Mouse (Mus musculus): ENCODE results near the gene Ppp6r3. TPM values are rescaled to one million over a fixed set of nuclear protein-coding genes. Genes with fewer than 3 reads are reported as not detected.

Gene Ppp6r3
- polyA plus RNA-seq, 1 experiment from 2014 or later: 64.2 TPM

DNA sequence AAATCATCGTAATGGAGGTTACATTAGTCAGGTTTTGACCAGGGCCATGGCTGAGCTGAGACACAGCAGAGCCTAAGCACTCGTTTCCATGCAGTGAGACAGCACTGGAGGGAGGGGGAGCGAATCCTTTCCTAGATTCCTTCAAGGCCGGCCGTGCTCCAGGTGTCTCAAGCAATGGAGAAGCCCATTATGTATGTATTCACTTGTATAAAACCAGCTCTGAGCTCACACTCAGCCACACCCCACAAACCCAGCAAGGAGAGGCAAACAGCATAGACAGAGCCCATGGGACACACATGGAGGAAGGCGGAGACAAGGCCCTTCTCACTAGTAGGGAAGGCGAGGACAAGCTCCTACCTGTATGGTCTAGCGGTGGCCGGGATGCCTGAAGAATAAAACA, 10.5 kb upstream of the Ppp6r3 start:
- ATAC-seq (replicated peaks; ENCODE audit: low FRiP score, low TSS enrichment, low read depth): no peak
- no peak for DNase-seq (ENCODE audit: low spot score)
- H3K4me2 ChIP-seq (ENCODE audit: low read length): no peak overlapping the region
- no peak overlapping the region for H3K9ac ChIP-seq (ENCODE audit: low read length)
- H3K9me3 ChIP-seq (ENCODE audit: control insufficient read depth, low read length): no peaks in the 10 kb centered on the region
- no peak overlapping the region for H3K4me3 ChIP-seq (ENCODE audit: low read depth, low read length)
- peaks cover 69% of the 10 kb centered on the region for H3K36me3 ChIP-seq (ENCODE audit: control insufficient read depth, insufficient read depth, low read length)
- H3K27me3 ChIP-seq (replicated peaks; ENCODE audit: control insufficient read depth, insufficient read depth, low read length): no peaks in the 10 kb centered on the region
- no peak overlapping the region for H3K27ac ChIP-seq (ENCODE audit: low read depth)
- WGBS: 96% methylated on average over 9 of the region's 9 CpGs
- no peaks in the 10 kb centered on the region for H3K4me1 ChIP-seq (replicated peaks; ENCODE audit: control insufficient read depth, insufficient read depth, low read length)

DNA sequence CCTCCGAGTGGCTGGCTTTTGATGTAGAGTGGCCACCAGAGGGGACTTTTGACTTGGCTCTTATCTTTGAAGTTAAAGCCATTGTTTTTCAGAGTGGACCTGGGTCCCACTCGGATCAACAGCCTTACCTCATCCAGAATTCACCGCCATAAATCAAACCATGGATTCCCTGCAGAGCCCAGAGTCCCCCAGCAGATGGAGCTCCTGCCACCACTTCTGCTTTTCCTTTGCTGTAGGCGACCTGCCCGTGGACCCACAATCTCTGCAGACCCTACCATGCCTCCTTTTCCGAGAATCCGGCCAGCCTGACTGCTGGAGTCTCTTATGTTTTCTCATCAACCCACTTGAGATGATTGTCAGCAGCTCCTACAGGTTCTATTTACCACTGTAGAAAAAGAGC, 5.8 kb upstream of the Ppp6r3 start:
- no peak for ATAC-seq (replicated peaks; ENCODE audit: low FRiP score, low TSS enrichment, low read depth)
- WGBS: 32% methylated on average over 7 of the region's 7 CpGs
- Histone ChIP-seq H3K27me3 (replicated peaks; ENCODE audit: control insufficient read depth, insufficient read depth, low read length) (no peaks in the 10 kb centered on the region), H3K36me3 (ENCODE audit: control insufficient read depth, insufficient read depth, low read length) (peaks cover 30% of the 10 kb centered on the region), H3K9me3 (ENCODE audit: control insufficient read depth, low read length) (no peaks in the 10 kb centered on the region), H3K4me3 (ENCODE audit: low read depth, low read length) (no peak overlapping the region), H3K27ac (ENCODE audit: low read depth) (no peak overlapping the region), H3K4me2 (ENCODE audit: low read length) (no peak overlapping the region), H3K9ac (ENCODE audit: low read length) (no peak overlapping the region), H3K4me1 (replicated peaks; ENCODE audit: control insufficient read depth, insufficient read depth, low read length) (0 out of 2 replicates have a peak, but pooled peaks cover 4% of the 10 kb centered on the region)
- peak; percentile 70 for DNase-seq (ENCODE audit: low spot score)

DNA sequence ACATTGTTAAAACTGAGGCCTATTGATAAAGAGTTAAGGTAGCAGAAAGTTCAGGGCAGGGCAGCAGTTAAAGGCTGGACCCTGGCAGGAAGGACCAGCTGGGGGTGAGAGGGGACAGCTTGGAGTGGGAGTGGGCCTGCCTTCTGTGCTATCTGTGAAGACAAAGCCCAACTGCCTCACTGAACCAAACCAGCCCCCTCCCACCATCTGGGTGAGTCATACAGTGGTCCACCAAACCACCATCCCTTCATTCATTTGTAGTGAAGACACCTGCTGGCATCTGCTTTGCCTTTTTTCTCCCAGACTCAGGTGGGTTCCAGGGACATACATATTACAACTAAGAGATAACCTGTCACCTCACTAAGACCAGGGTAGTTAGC, 2.4 kb upstream of the Ppp6r3 start:
- Histone ChIP-seq H3K4me1 (replicated peaks; ENCODE audit: control insufficient read depth, insufficient read depth, low read length) (peaks cover 13% of the 10 kb centered on the region), H3K9ac (ENCODE audit: low read length) (no peak overlapping the region), H3K27ac (ENCODE audit: low read depth) (no peak overlapping the region), H3K27me3 (replicated peaks; ENCODE audit: control insufficient read depth, insufficient read depth, low read length) (no peaks in the 10 kb centered on the region), H3K4me3 (ENCODE audit: low read depth, low read length) (no peak overlapping the region), H3K4me2 (ENCODE audit: low read length) (no peak overlapping the region), H3K9me3 (ENCODE audit: control insufficient read depth, low read length) (no peaks in the 10 kb centered on the region), H3K36me3 (ENCODE audit: control insufficient read depth, insufficient read depth, low read length) (no peaks in the 10 kb centered on the region)
- no peak for DNase-seq (ENCODE audit: low spot score)
- ATAC-seq (replicated peaks; ENCODE audit: low FRiP score, low TSS enrichment, low read depth): no peak

DNA sequence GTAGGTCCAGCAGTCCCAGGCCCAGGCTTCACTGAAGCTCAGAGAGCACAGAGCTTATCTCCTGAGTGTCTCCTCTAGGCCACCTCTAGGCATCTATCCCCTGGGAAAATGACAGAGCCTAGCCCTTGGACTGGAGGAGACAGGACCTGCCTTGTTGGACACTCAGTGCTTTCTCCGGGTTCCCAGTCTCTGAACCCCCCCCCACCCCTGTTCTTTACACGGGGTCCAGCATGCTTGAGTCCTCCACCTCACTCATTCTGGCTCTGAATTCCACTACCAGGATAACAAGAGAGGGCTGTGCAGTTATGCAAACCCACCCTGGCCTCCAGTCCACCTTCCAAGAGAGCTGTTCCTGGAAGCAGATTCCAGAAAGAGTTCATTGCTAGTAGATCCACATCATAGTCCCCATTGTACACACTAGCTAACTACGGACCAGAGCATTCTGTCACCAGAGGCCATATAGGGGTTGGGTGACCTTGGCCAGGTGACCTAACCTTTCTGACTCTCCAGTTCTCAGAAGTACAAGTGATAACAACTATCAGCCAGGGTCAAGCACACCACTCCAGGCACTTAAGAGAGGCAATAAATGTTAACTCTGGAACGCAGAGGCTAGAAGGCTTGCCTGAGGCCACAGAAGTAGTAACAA, 1.8 kb upstream of the Ppp6r3 start:
- Histone ChIP-seq H3K4me1 (replicated peaks; ENCODE audit: control insufficient read depth, insufficient read depth, low read length) (peaks cover 13% of the 10 kb centered on the region), H3K9me3 (ENCODE audit: control insufficient read depth, low read length) (no peaks in the 10 kb centered on the region), H3K36me3 (ENCODE audit: control insufficient read depth, insufficient read depth, low read length) (no peaks in the 10 kb centered on the region; the same call in 1 of the 2 replicates), H3K27ac (ENCODE audit: low read depth) (no peak overlapping the region), H3K4me2 (ENCODE audit: low read length) (no peak overlapping the region), H3K9ac (ENCODE audit: low read length) (no peak overlapping the region), H3K27me3 (replicated peaks; ENCODE audit: control insufficient read depth, insufficient read depth, low read length) (no peaks in the 10 kb centered on the region), H3K4me3 (ENCODE audit: low read depth, low read length) (no peak overlapping the region)
- DNase-seq (ENCODE audit: low spot score): no peak
- ATAC-seq (replicated peaks; ENCODE audit: low FRiP score, low TSS enrichment, low read depth): no peak
- WGBS: 70% methylated on average over 4 of the region's 4 CpGs

DNA sequence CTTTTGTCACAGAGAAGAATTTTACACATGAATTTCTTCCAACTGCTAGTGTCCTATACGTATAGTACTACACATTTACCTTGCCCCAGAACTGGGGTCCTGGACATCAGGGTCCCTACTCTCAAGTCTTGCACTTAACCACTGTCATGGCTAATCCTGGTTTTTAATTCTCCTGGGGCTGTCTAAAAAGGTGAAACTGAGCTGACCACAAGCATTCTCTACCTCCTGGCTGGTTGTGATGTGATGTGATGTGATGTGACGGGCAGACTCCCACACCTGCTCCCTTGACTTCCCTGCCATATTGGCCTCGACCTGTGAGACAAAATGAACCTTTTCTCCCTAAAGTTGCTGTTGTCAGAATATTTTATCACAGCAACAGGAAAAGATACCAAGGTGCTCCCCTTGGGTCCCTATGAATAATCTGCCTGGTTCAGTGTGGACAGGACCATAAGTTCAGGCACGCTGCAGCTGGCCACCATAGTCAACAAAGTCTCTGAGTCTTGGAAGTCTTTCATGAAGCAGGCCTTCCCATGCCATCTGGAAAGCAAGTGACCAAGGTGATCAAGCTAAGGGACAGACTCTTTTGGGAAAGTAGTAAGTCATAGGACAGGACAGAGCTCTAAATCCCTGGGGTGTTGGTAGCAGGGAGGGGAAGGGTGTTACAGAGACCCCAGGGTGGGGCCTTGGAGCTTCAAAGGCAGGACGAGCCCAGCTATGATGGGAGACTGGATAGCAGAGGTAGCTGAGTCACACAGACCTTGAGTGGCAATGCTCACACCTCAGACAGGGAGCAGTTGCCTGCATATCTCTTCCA, 1.1 kb upstream of the Ppp6r3 start:
- Histone ChIP-seq H3K4me1 (replicated peaks; ENCODE audit: control insufficient read depth, insufficient read depth, low read length) (peaks cover 13% of the 10 kb centered on the region), H3K27me3 (replicated peaks; ENCODE audit: control insufficient read depth, insufficient read depth, low read length) (no peaks in the 10 kb centered on the region), H3K9ac (ENCODE audit: low read length) (0 out of 2 replicates have a peak overlapping the region, but pooled peaks have one; percentile 11), H3K9me3 (ENCODE audit: control insufficient read depth, low read length) (no peaks in the 10 kb centered on the region), H3K4me2 (ENCODE audit: low read length) (peak overlapping the region; percentile 49), H3K27ac (ENCODE audit: low read depth) (peak overlapping the region; percentile 92), H3K4me3 (ENCODE audit: low read depth, low read length) (peak overlapping the region; percentile 87), H3K36me3 (ENCODE audit: control insufficient read depth, insufficient read depth, low read length) (no peaks in the 10 kb centered on the region; the same call in 1 of the 2 replicates)
- WGBS: 74% methylated on average over 5 of the region's 5 CpGs
- DNase-seq (ENCODE audit: low spot score) (no peak), ATAC-seq (replicated peaks; ENCODE audit: low FRiP score, low TSS enrichment, low read depth) (peak; percentile 3; the same call in 1 of the 2 replicates)

DNA sequence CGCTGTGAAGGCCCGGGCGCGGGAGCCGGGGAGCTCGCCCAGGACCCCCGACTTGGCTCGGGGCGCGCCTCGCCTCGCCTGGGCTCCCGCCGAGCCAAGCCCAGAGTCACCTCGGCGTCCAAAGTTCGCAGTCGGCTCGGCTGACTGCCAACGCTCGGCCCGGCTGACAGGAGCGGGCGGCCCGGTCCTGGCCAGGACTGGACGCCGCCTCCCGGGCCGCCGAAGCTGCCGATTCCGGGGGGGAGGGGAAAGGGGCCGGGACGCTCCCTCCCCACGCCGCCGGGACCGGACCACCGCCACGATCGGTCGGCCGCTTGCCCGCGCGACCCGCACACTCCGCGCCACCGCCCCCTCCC, 295 bp downstream of the Ppp6r3 start:
- H3K4me1 ChIP-seq (replicated peaks; ENCODE audit: control insufficient read depth, insufficient read depth, low read length): peaks cover 13% of the 10 kb centered on the region
- peak overlapping the region; percentile 71 for H3K9ac ChIP-seq (ENCODE audit: low read length)
- peak overlapping the region; percentile 92 for H3K27ac ChIP-seq (ENCODE audit: low read depth)
- peak overlapping the region; percentile 87 for H3K4me3 ChIP-seq (ENCODE audit: low read depth, low read length)
- under 1% methylated on average over 46 of the region's 50 CpGs for WGBS
- ATAC-seq (replicated peaks; ENCODE audit: low FRiP score, low TSS enrichment, low read depth) (peak; percentile 45), DNase-seq (ENCODE audit: low spot score) (no peak)
- H3K4me2 ChIP-seq (ENCODE audit: low read length): peak overlapping the region; percentile 78
- H3K27me3 ChIP-seq (replicated peaks; ENCODE audit: control insufficient read depth, insufficient read depth, low read length): no peaks in the 10 kb centered on the region
- no peaks in the 10 kb centered on the region; the same call in 1 of the 2 replicates for H3K36me3 ChIP-seq (ENCODE audit: control insufficient read depth, insufficient read depth, low read length)
- no peaks in the 10 kb centered on the region for H3K9me3 ChIP-seq (ENCODE audit: control insufficient read depth, low read length)

DNA sequence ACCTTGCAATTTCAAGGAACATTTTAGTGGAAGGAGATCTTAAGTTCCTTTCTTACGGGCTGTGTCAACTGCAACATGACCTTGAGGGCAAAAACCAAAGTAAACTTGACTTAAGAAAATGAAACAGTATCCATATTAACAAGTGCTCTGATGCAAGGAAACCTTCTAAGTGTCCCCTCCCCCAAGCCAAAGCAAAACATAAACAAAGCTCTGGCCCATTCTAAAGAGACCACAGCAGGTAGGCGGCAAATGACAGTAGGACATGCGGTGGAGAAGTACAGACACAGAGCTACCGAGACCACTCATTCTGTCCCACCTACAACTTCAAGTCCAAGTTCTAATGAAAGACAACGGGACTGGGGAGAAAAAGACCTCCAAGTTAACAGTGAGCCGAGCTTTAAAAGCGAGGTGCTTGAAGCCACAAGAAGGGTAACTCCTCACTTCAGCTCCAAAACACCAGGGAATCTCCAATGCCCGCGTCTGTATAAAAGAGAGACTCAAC, 905 bp downstream of the Ppp6r3 start:
- Histone ChIP-seq H3K27me3 (replicated peaks; ENCODE audit: control insufficient read depth, insufficient read depth, low read length) (no peaks in the 10 kb centered on the region), H3K4me1 (replicated peaks; ENCODE audit: control insufficient read depth, insufficient read depth, low read length) (peaks cover 13% of the 10 kb centered on the region), H3K9ac (ENCODE audit: low read length) (peak overlapping the region; percentile 71), H3K36me3 (ENCODE audit: control insufficient read depth, insufficient read depth, low read length) (no peaks in the 10 kb centered on the region; the same call in 1 of the 2 replicates), H3K9me3 (ENCODE audit: control insufficient read depth, low read length) (no peaks in the 10 kb centered on the region), H3K4me2 (ENCODE audit: low read length) (peak overlapping the region; percentile 78), H3K27ac (ENCODE audit: low read depth) (peak overlapping the region; percentile 92), H3K4me3 (ENCODE audit: low read depth, low read length) (peak overlapping the region; percentile 87)
- DNase-seq (ENCODE audit: low spot score) (no peak), ATAC-seq (replicated peaks; ENCODE audit: low FRiP score, low TSS enrichment, low read depth) (no peak)
- WGBS: 0% methylated on average over 9 of the region's 9 CpGs

DNA sequence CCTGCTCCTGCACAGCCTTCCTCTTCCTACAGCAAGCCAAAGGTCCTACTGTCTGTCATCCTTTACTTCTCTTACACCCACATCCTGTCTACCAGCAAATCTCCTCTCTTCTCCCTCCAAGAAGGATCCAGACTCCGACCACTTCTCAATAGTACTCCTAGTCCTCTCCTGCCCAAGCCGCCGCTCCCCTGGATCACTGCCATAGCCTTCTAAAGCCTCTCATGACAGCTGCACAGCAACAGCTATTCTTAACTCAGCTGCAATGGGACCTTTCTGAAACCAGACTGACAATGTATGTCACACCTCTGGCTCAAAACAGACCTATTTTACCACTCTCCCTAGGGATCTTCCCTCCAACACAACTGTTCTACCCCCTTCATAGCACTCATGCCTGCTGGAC, 11.2 kb downstream of the Ppp6r3 start:
- Histone ChIP-seq H3K36me3 (ENCODE audit: control insufficient read depth, insufficient read depth, low read length) (no peaks in the 10 kb centered on the region; the same call in 1 of the 2 replicates), H3K27me3 (replicated peaks; ENCODE audit: control insufficient read depth, insufficient read depth, low read length) (no peaks in the 10 kb centered on the region), H3K4me2 (ENCODE audit: low read length) (no peak overlapping the region), H3K9ac (ENCODE audit: low read length) (no peak overlapping the region), H3K4me1 (replicated peaks; ENCODE audit: control insufficient read depth, insufficient read depth, low read length) (no peaks in the 10 kb centered on the region; the same call in 1 of the 2 replicates), H3K9me3 (ENCODE audit: control insufficient read depth, low read length) (no peaks in the 10 kb centered on the region), H3K4me3 (ENCODE audit: low read depth, low read length) (no peak overlapping the region), H3K27ac (ENCODE audit: low read depth) (no peak overlapping the region)
- WGBS: 93% methylated on average over 3 of the region's 3 CpGs
- no peak for DNase-seq (ENCODE audit: low spot score)
- ATAC-seq (replicated peaks; ENCODE audit: low FRiP score, low TSS enrichment, low read depth): no peak

Measured in intestine, embryonic 14.5 days (tissue).